Mouse (Mus musculus): ENCODE measurements around the gene Gm45713. TPM values are rescaled to one million over a fixed set of nuclear protein-coding genes. Genes with fewer than 3 reads are reported as not detected.

Gm45713 gene
- 0.22 and 0.27 TPM in 2 replicates for polyA plus RNA-seq (2016; fragmentation: Nextera tagmentation; extraction: Ambion mirVana)

GRCm38 (mm10) chr7:45135993-45136567 is at the start of gene Gm45713, which contains the start of gene Flt3l:
Gm45713 (minus strand) TSS chr7:45136231.
Flt3l (minus strand) TSS chr7:45136432.
- no peaks in the 10 kb centered on the region for H3K36me3 ChIP-seq
- H3K27ac ChIP-seq, result no peak within 1 kb of the TSS
- peaks cover 13% of the 10 kb centered on the region; the same call in 1 of the 2 replicates for H3K27me3 ChIP-seq
- H3K9ac ChIP-seq, result peak within 1 kb of the TSS; percentile 69
- H3K4me2 ChIP-seq (replicated peaks), result peak within 1 kb of the TSS; percentile 61
- H3K9me3 ChIP-seq, result no peaks in the 10 kb centered on the region
- WGBS, result 3% methylated on average over 29 of the region's 29 CpGs
- ATAC-seq (ENCODE audit: insufficient number of reproducible peaks, insufficient read depth, low FRiP score, low TSS enrichment), result peak; percentile 68; the same call in 1 of the 2 replicates
- H3K4me1 ChIP-seq, result peaks cover 7% of the 10 kb centered on the region; the same call in 1 of the 2 replicates
- peak within 1 kb of the TSS; percentile 47 for H3K4me3 ChIP-seq

GRCm38 (mm10) chr7:45183672-45184071 is 47.6 kb upstream of the Gm45713 start:
- no peaks in the 10 kb centered on the region for H3K4me1 ChIP-seq
- WGBS, result 61% methylated on average over 7 of the region's 7 CpGs

GRCm38 (mm10) chr7:45182606-45183005 is 46.6 kb upstream of the Gm45713 start:
- WGBS, result 19% methylated on average over 11 of the region's 11 CpGs
- H3K9ac ChIP-seq, result peak overlapping the region; percentile 34
- H3K27me3 ChIP-seq, result peaks cover 90% of the 10 kb centered on the region
- no peak overlapping the region for H3K27ac ChIP-seq
- H3K4me3 ChIP-seq, result peak overlapping the region; percentile 21
- H3K36me3 ChIP-seq, result no peaks in the 10 kb centered on the region
- H3K4me2 ChIP-seq (replicated peaks), result peak overlapping the region; percentile 46
- H3K9me3 ChIP-seq, result no peaks in the 10 kb centered on the region
- ATAC-seq (ENCODE audit: insufficient number of reproducible peaks, insufficient read depth, low FRiP score, low TSS enrichment), result peak; percentile 25; the same call in 1 of the 2 replicates
- H3K4me1 ChIP-seq, result no peaks in the 10 kb centered on the region

More at GRCm38 (mm10) chr7:45183672-45184071, 47.6 kb upstream of the Gm45713 start:
- no peak for ATAC-seq (ENCODE audit: insufficient number of reproducible peaks, insufficient read depth, low FRiP score, low TSS enrichment)
- H3K27me3 ChIP-seq, result peaks cover 89% of the 10 kb centered on the region
- no peak overlapping the region for H3K9ac ChIP-seq
- no peaks in the 10 kb centered on the region for H3K9me3 ChIP-seq
- no peak overlapping the region for H3K4me3 ChIP-seq
- H3K27ac ChIP-seq, result no peak overlapping the region
- H3K4me2 ChIP-seq (replicated peaks), result no peak overlapping the region
- H3K36me3 ChIP-seq, result no peaks in the 10 kb centered on the region

- Histone ChIP-seq H3K9ac (peak overlapping the region; percentile 34), H3K9me3 (no peaks in the 10 kb centered on the region)
Measured at GRCm38 (mm10) chr7:45182199-45182601, 46.2 kb upstream of the Gm45713 start.

GRCm38 (mm10) chr7:45181540-45181939 is 45.5 kb upstream of the Gm45713 start:
- no peak overlapping the region for H3K4me2 ChIP-seq (replicated peaks)
- H3K4me3 ChIP-seq, result peak overlapping the region; percentile 4; the same call in 1 of the 2 replicates

More at GRCm38 (mm10) chr7:45182199-45182601, 46.2 kb upstream of the Gm45713 start:
- Histone ChIP-seq H3K4me2 (replicated peaks) (peak overlapping the region; percentile 46), H3K4me3 (peak overlapping the region; percentile 21), H3K36me3 (no peaks in the 10 kb centered on the region), H3K4me1 (no peaks in the 10 kb centered on the region), H3K27me3 (peaks cover 94% of the 10 kb centered on the region), H3K27ac (no peak overlapping the region)
- WGBS, result under 1% methylated on average over 34 of the region's 34 CpGs
- peak; percentile 62; the same call in 1 of the 2 replicates for ATAC-seq (ENCODE audit: insufficient number of reproducible peaks, insufficient read depth, low FRiP score, low TSS enrichment)

GRCm38 (mm10) chr7:45180896-45181477 is 45.0 kb upstream of the Gm45713 start, which contains the start of gene Pth2:
Pth2 (plus strand) TSS chr7:45180995.
- 16% methylated on average over 19 of the region's 20 CpGs for WGBS
- no peaks in the 10 kb centered on the region for H3K9me3 ChIP-seq
- no peak within 1 kb of the TSS for H3K4me2 ChIP-seq (replicated peaks)
- H3K36me3 ChIP-seq, result no peaks in the 10 kb centered on the region
- H3K9ac ChIP-seq, result no peak within 1 kb of the TSS
- ATAC-seq (ENCODE audit: insufficient number of reproducible peaks, insufficient read depth, low FRiP score, low TSS enrichment), result no peak
- peaks cover 96% of the 10 kb centered on the region for H3K27me3 ChIP-seq
- no peak within 1 kb of the TSS for H3K27ac ChIP-seq
- peaks cover 7% of the 10 kb centered on the region; the same call in 1 of the 2 replicates for H3K4me1 ChIP-seq
- H3K4me3 ChIP-seq, result peak within 1 kb of the TSS; percentile 4; the same call in 1 of the 2 replicates

More at GRCm38 (mm10) chr7:45181540-45181939, 45.5 kb upstream of the Gm45713 start:
- ATAC-seq (ENCODE audit: insufficient number of reproducible peaks, insufficient read depth, low FRiP score, low TSS enrichment), result no peak
- Histone ChIP-seq H3K27ac (no peak overlapping the region), H3K4me1 (peaks cover 1% of the 10 kb centered on the region; the same call in 1 of the 2 replicates), H3K27me3 (peaks cover 95% of the 10 kb centered on the region), H3K36me3 (no peaks in the 10 kb centered on the region), H3K9ac (no peak overlapping the region), H3K9me3 (no peaks in the 10 kb centered on the region)
- WGBS, result 3% methylated on average over 35 of the region's 35 CpGs

GRCm38 (mm10) chr7:45179469-45179868 is 43.4 kb upstream of the Gm45713 start, which contains the start of gene Gfy:
Gfy (minus strand) TSS chr7:45179569.
- WGBS, result 22% methylated on average over 7 of the region's 7 CpGs

GRCm38 (mm10) chr7:45178550-45178949 is 42.5 kb upstream of the Gm45713 start:
- H3K4me1 ChIP-seq, result peaks cover 12% of the 10 kb centered on the region
- 25% methylated on average over 7 of the region's 7 CpGs for WGBS
- no peak overlapping the region for H3K4me3 ChIP-seq

More at GRCm38 (mm10) chr7:45179469-45179868, 43.4 kb upstream of the Gm45713 start, which contains the start of gene Gfy:
- no peak within 1 kb of the TSS for H3K4me2 ChIP-seq (replicated peaks)
- no peak within 1 kb of the TSS for H3K4me3 ChIP-seq
- ATAC-seq (ENCODE audit: insufficient number of reproducible peaks, insufficient read depth, low FRiP score, low TSS enrichment), result no peak
- H3K27ac ChIP-seq, result no peak within 1 kb of the TSS
- H3K36me3 ChIP-seq, result no peaks in the 10 kb centered on the region
- peaks cover 12% of the 10 kb centered on the region for H3K4me1 ChIP-seq
- H3K9ac ChIP-seq, result no peak within 1 kb of the TSS
- H3K27me3 ChIP-seq, result peaks cover 100% of the 10 kb centered on the region
- H3K9me3 ChIP-seq, result no peaks in the 10 kb centered on the region

GRCm38 (mm10) chr7:45176356-45176755 is 40.3 kb upstream of the Gm45713 start:
- H3K4me3 ChIP-seq, result peak overlapping the region; percentile 18
- WGBS, result 3% methylated on average over 31 of the region's 31 CpGs
- no peaks in the 10 kb centered on the region for H3K36me3 ChIP-seq
- H3K4me1 ChIP-seq, result peaks cover 12% of the 10 kb centered on the region
- H3K4me2 ChIP-seq (replicated peaks), result peak overlapping the region; percentile 39
- no peak overlapping the region for H3K27ac ChIP-seq
- 0 out of 2 replicates have a peak overlapping the region, but pooled peaks have one; percentile 10 for H3K9ac ChIP-seq
- peaks cover 92% of the 10 kb centered on the region for H3K27me3 ChIP-seq
- H3K9me3 ChIP-seq, result no peaks in the 10 kb centered on the region
- no peak for ATAC-seq (ENCODE audit: insufficient number of reproducible peaks, insufficient read depth, low FRiP score, low TSS enrichment)

More at GRCm38 (mm10) chr7:45178550-45178949, 42.5 kb upstream of the Gm45713 start:
- Histone ChIP-seq H3K9me3 (no peaks in the 10 kb centered on the region), H3K27ac (no peak overlapping the region), H3K36me3 (no peaks in the 10 kb centered on the region), H3K4me2 (replicated peaks) (no peak overlapping the region), H3K9ac (no peak overlapping the region), H3K27me3 (peaks cover 98% of the 10 kb centered on the region)
- ATAC-seq (ENCODE audit: insufficient number of reproducible peaks, insufficient read depth, low FRiP score, low TSS enrichment), result no peak

- H3K36me3 ChIP-seq, result no peaks in the 10 kb centered on the region
- peaks cover 91% of the 10 kb centered on the region for H3K27me3 ChIP-seq
- peaks cover 12% of the 10 kb centered on the region for H3K4me1 ChIP-seq
- H3K4me2 ChIP-seq (replicated peaks), result peak overlapping the region; percentile 39
- no peak for ATAC-seq (ENCODE audit: insufficient number of reproducible peaks, insufficient read depth, low FRiP score, low TSS enrichment)
- H3K27ac ChIP-seq, result no peak overlapping the region
- H3K4me3 ChIP-seq, result peak overlapping the region; percentile 18
- H3K9me3 ChIP-seq, result 0 out of 2 replicates have a peak, but pooled peaks cover under 1% of the 10 kb centered on the region
- WGBS, result 2% methylated on average over 23 of the region's 23 CpGs
- 0 out of 2 replicates have a peak overlapping the region, but pooled peaks have one; percentile 10 for H3K9ac ChIP-seq
Measured at GRCm38 (mm10) chr7:45175929-45176328, 39.9 kb upstream of the Gm45713 start.

- Histone ChIP-seq H3K9me3 (peaks cover 5% of the 10 kb centered on the region; the same call in 1 of the 2 replicates), H3K27ac (no peak overlapping the region), H3K36me3 (no peaks in the 10 kb centered on the region), H3K4me2 (replicated peaks) (no peak overlapping the region), H3K27me3 (peaks cover 91% of the 10 kb centered on the region), H3K9ac (no peak overlapping the region), H3K4me1 (peaks cover 12% of the 10 kb centered on the region), H3K4me3 (no peak overlapping the region)
- 4% methylated on average over 13 of the region's 13 CpGs for WGBS
- ATAC-seq (ENCODE audit: insufficient number of reproducible peaks, insufficient read depth, low FRiP score, low TSS enrichment), result no peak
Measured at GRCm38 (mm10) chr7:45175398-45175797, 39.4 kb upstream of the Gm45713 start.

Data from embryonic facial prominence, embryonic 12.5 days (tissue).